Mouse (Mus musculus): ENCODE data around the gene Fbxw22. TPM values are rescaled to one million over a fixed set of nuclear protein-coding genes. Genes with fewer than 3 reads are reported as not detected.
"Not testable (repeated sequence)": the region's sequence is repeated elsewhere in the genome, so short reads cannot be mapped to it uniquely, and the experiment has no call there.

Gene Fbxw22
- not detected in 2 replicates for polyA plus RNA-seq (2015; fragmentation: Nextera tagmentation; extraction: Ambion mirVana)

DNA sequence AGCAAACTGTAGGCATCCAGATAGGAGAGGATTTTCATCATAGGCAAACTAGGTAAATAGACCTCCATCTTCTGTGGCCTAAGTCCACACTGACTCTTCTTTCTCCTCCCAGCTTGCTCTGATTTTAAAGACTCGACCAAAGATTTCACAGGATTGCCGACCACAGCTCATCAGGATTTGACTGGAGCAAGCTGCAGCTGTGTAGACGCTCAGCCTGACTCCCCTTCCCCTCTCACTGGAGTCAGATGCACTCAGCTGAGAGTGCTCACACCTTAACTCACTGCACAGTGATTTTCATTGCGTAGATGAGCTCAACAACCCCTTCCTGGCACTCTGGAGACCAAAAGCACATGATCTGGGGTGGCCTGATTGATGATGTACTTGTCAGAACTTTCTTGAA, at the start of gene Fbxw22:
TSS of gene Fbxw22 (minus strand) at position 101 of the 400 bp plus-strand sequence.
- not testable (repeated sequence) for H3K4me3 ChIP-seq (ENCODE audit: low read length); H3K4me1 ChIP-seq (ENCODE audit: control insufficient read depth, insufficient read depth, low read depth, low read length); H3K9ac ChIP-seq (ENCODE audit: low read depth, low read length); H3K4me2 ChIP-seq (ENCODE audit: low read length); H3K9me3 ChIP-seq (ENCODE audit: control insufficient read depth, low read length); H3K27me3 ChIP-seq (replicated peaks; ENCODE audit: control insufficient read depth, insufficient read depth, low read length); ATAC-seq; H3K27ac ChIP-seq (ENCODE audit: low read depth, low read length); H3K36me3 ChIP-seq (ENCODE audit: control insufficient read depth, insufficient read depth, low read length)
- WGBS = 81% methylated on average over 4 of the region's 4 CpGs

DNA sequence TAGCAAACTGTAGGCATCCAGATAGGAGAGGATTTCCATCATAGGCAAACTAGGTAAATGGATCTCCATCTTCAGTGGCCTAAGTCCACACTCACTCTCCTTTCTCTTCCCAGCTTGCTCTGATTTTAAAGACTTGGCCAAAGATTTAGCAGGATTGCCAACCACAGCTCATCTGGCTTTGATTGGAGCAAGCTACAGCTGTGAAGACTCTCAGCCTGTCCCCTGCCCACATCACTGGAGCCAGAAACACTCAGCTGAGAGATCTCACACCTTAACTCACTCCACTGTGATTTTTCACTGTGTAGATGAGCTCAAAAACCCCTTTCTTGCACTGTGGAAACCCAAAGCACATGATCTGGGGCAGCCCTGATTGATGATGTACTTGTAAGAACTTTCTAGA, 44.9 kb upstream of the Fbxw22 start, which contains the start of gene Fbxw16:
TSS of gene Fbxw16 (minus strand) at position 101 of the 400 bp plus-strand sequence.
- Histone ChIP-seq H3K9me3 (ENCODE audit: control insufficient read depth, low read length) (no peaks in the 10 kb centered on the region), H3K27me3 (replicated peaks; ENCODE audit: control insufficient read depth, insufficient read depth, low read length) (no peaks in the 10 kb centered on the region), H3K4me2 (ENCODE audit: low read length) (no peak within 1 kb of the TSS), H3K27ac (ENCODE audit: low read depth, low read length) (no peak within 1 kb of the TSS), H3K4me3 (ENCODE audit: low read length) (no peak within 1 kb of the TSS), H3K9ac (ENCODE audit: low read depth, low read length) (no peak within 1 kb of the TSS), H3K36me3 (ENCODE audit: control insufficient read depth, insufficient read depth, low read length) (no peaks in the 10 kb centered on the region), H3K4me1 (ENCODE audit: control insufficient read depth, insufficient read depth, low read depth, low read length) (no peaks in the 10 kb centered on the region)
- no peak for ATAC-seq

GRCm38 (mm10) chr9:109432956-109433355, 28.9 kb upstream of the Fbxw22 start:
- Histone ChIP-seq H3K36me3 (ENCODE audit: control insufficient read depth, insufficient read depth, low read length) (no peaks in the 10 kb centered on the region), H3K27ac (ENCODE audit: low read depth, low read length) (no peak overlapping the region), H3K9ac (ENCODE audit: low read depth, low read length) (no peak overlapping the region), H3K4me1 (ENCODE audit: control insufficient read depth, insufficient read depth, low read depth, low read length) (no peaks in the 10 kb centered on the region), H3K4me3 (ENCODE audit: low read length) (no peak overlapping the region), H3K27me3 (replicated peaks; ENCODE audit: control insufficient read depth, insufficient read depth, low read length) (no peaks in the 10 kb centered on the region), H3K9me3 (ENCODE audit: control insufficient read depth, low read length) (no peaks in the 10 kb centered on the region), H3K4me2 (ENCODE audit: low read length) (no peak overlapping the region)
- 89% methylated on average over 1 of the region's 1 CpGs for WGBS
- ATAC-seq = no peak

GRCm38 (mm10) chr9:109339559-109339958, 64.5 kb downstream of the Fbxw22 start, which contains the start of gene Fbxw28:
Gene Fbxw28, minus strand, starts transcription at chr9:109339659.
- not testable (repeated sequence) for H3K4me2 ChIP-seq (ENCODE audit: low read length); H3K27me3 ChIP-seq (replicated peaks; ENCODE audit: control insufficient read depth, insufficient read depth, low read length); H3K36me3 ChIP-seq (ENCODE audit: control insufficient read depth, insufficient read depth, low read length); H3K4me1 ChIP-seq (ENCODE audit: control insufficient read depth, insufficient read depth, low read depth, low read length); ATAC-seq; H3K9me3 ChIP-seq (ENCODE audit: control insufficient read depth, low read length); H3K27ac ChIP-seq (ENCODE audit: low read depth, low read length); H3K9ac ChIP-seq (ENCODE audit: low read depth, low read length); H3K4me3 ChIP-seq (ENCODE audit: low read length)
- WGBS = no CpG with 5 or more reads among the region's 1 CpGs

Other genes starting within 250 kb of the Fbxw22 start
- gene Fbxw21, start 242.3 kb downstream of the Fbxw22 start, polyA plus RNA-seq (2015; fragmentation: Nextera tagmentation; extraction: Ambion mirVana) = not detected in 2 replicates
- gene Fbxw13, start 208.3 kb downstream of the Fbxw22 start, polyA plus RNA-seq (2015; fragmentation: Nextera tagmentation; extraction: Ambion mirVana) = not detected in 2 replicates
- gene Fbxw20, start 169.5 kb downstream of the Fbxw22 start, polyA plus RNA-seq (2015; fragmentation: Nextera tagmentation; extraction: Ambion mirVana) = 0.10 TPM in 1 of 2 replicates, not detected in the other
- not detected in 2 replicates for gene Fbxw14, start 116.6 kb downstream of the Fbxw22 start, polyA plus RNA-seq (2015; fragmentation: Nextera tagmentation; extraction: Ambion mirVana)
- not detected in 2 replicates for gene Fbxw28, start 64.6 kb downstream of the Fbxw22 start, polyA plus RNA-seq (2015; fragmentation: Nextera tagmentation; extraction: Ambion mirVana)
- gene Fbxw16, start 44.8 kb upstream of the Fbxw22 start, polyA plus RNA-seq (2015; fragmentation: Nextera tagmentation; extraction: Ambion mirVana) = not detected in 2 replicates
- gene Fbxw19, start 91.6 kb upstream of the Fbxw22 start, polyA plus RNA-seq (2015; fragmentation: Nextera tagmentation; extraction: Ambion mirVana) = not detected in 2 replicates
- gene Fbxw15, start 164.0 kb upstream of the Fbxw22 start, polyA plus RNA-seq (2015; fragmentation: Nextera tagmentation; extraction: Ambion mirVana) = not detected in 2 replicates
- not detected in 2 replicates for gene Fbxw24, start 221.8 kb upstream of the Fbxw22 start, polyA plus RNA-seq (2015; fragmentation: Nextera tagmentation; extraction: Ambion mirVana)